Mouse (Mus musculus) midbrain, embryonic 11.5 days (tissue): ENCODE measurements at regions not wholly inside any gene's neighbourhood (a gene's known extent, or its start where the extent isn't known, plus 50 kb on each side); places are given as distances from the start of the nearest gene placed in this dataset.

ENCODE experiments used
- ATAC-seq: fragments of 200-750 bp; cut with Nextera tagmentation; 2 replicates; pipeline ENCODE4 v1.8.0; 2017; ENCODE audit warnings: moderate TSS enrichment, moderate library complexity; ENCODE audit not compliant: low FRiP score
- DNase-seq: peaks from one replicate; pipeline ENCODE4 v3.0.0; 2015; ENCODE audit warnings: low spot score; ENCODE audit errors: missing footprints
- H3K27ac ChIP-seq: fragments of 300-500 bp; sonication (generic); 2 replicates; pipeline ENCODE4 v1.5.1; 2014; ENCODE audit warnings: low read depth, low read length
- H3K27me3 ChIP-seq: fragments of 300-500 bp; sonication (generic); 2 replicates; pipeline ENCODE4 v1.6.1; 2014; ENCODE audit warnings: mild to moderate bottlenecking, low read length, moderate library complexity, mixed read lengths; ENCODE audit not compliant: control insufficient read depth, insufficient read depth
- H3K36me3 ChIP-seq: fragments of 300-500 bp; sonication (generic); 2 replicates; pipeline ENCODE4 v1.6.1; 2014; ENCODE audit warnings: mild to moderate bottlenecking, low read length, moderate library complexity, mixed read lengths; ENCODE audit not compliant: control insufficient read depth, insufficient read depth
- H3K4me1 ChIP-seq: fragments of 300-500 bp; sonication (generic); 2 replicates; pipeline ENCODE4 v1.6.1; 2014; ENCODE audit warnings: low read length; ENCODE audit not compliant: control insufficient read depth, insufficient read depth
- H3K4me2 ChIP-seq: fragments of 300-500 bp; sonication (generic); 2 replicates; pipeline ENCODE4 v1.6.1; 2014; ENCODE audit warnings: mild to moderate bottlenecking, moderate library complexity
- H3K4me3 ChIP-seq: fragments of 300-500 bp; sonication (generic); 2 replicates; pipeline ENCODE4 v1.5.1; 2014; ENCODE audit warnings: low read depth, low read length
- H3K9ac ChIP-seq: fragments of 300-500 bp; sonication (generic); 2 replicates; pipeline ENCODE4 v1.6.1; 2014; ENCODE audit warnings: low read length
- H3K9me3 ChIP-seq: fragments of 300-500 bp; sonication (generic); 2 replicates; pipeline ENCODE4 v1.6.1; 2016; ENCODE audit warnings: low read length; ENCODE audit not compliant: control insufficient read depth
- WGBS: fragments of 180-500 bp; shearing (Covaris S2); extraction: QIAGEN DNeasy Blood & Tissue Kit; methylation state at CpG from one replicate; pipeline ENCODE4 v1.1.7; 2014; 5-methylcytosine and 5-hydroxymethylcytosine counted together

- Histone ChIP-seq H3K9me3 (no peaks in the 10 kb centered on the region), H3K4me3 (no peak overlapping the region), H3K27ac (no peak overlapping the region), H3K9ac (no peak overlapping the region), H3K4me2 (no peak overlapping the region), H3K4me1 (no peaks in the 10 kb centered on the region), H3K36me3 (no peaks in the 10 kb centered on the region), H3K27me3 (no peaks in the 10 kb centered on the region)
- WGBS = 78% methylated on average over 13 of the region's 13 CpGs
- no peak for ATAC-seq
- peak; percentile 79 for DNase-seq
Observed at GRCm38 (mm10) chr10:68842023-68842735, 118.7 kb downstream of the Tmem26 start.

GRCm38 (mm10) chr10:68844066-68844465 is 120.6 kb downstream of the Tmem26 start:
- no peak overlapping the region for H3K4me2 ChIP-seq
- no peaks in the 10 kb centered on the region for H3K4me1 ChIP-seq
- ATAC-seq = no peak
- no peaks in the 10 kb centered on the region for H3K27me3 ChIP-seq
- no peak overlapping the region for H3K9ac ChIP-seq
- no peaks in the 10 kb centered on the region for H3K36me3 ChIP-seq
- peak; percentile 73 for DNase-seq
- H3K9me3 ChIP-seq = no peaks in the 10 kb centered on the region
- H3K27ac ChIP-seq = no peak overlapping the region
- WGBS = 89% methylated on average over 4 of the region's 4 CpGs
- no peak overlapping the region for H3K4me3 ChIP-seq

- H3K36me3 ChIP-seq = no peaks in the 10 kb centered on the region
- 88% methylated on average over 8 of the region's 8 CpGs for WGBS
- ATAC-seq = no peak
- no peaks in the 10 kb centered on the region for H3K4me1 ChIP-seq
- no peak overlapping the region for H3K9ac ChIP-seq
- H3K4me2 ChIP-seq = no peak overlapping the region
- DNase-seq = peak; percentile 72
- H3K27me3 ChIP-seq = no peaks in the 10 kb centered on the region
- H3K9me3 ChIP-seq = no peaks in the 10 kb centered on the region
- H3K4me3 ChIP-seq = no peak overlapping the region
- no peak overlapping the region for H3K27ac ChIP-seq
Observed at GRCm38 (mm10) chr10:68844596-68844995, 121.2 kb downstream of the Tmem26 start.

GRCm38 (mm10) chr10:68851153-68851552 is 127.7 kb downstream of the Tmem26 start:
- H3K27ac ChIP-seq = no peak overlapping the region
- H3K4me3 ChIP-seq = no peak overlapping the region
- no peaks in the 10 kb centered on the region; the same call in 1 of the 2 replicates for H3K4me1 ChIP-seq
- H3K9ac ChIP-seq = no peak overlapping the region
- no peaks in the 10 kb centered on the region for H3K9me3 ChIP-seq
- no peaks in the 10 kb centered on the region for H3K36me3 ChIP-seq
- ATAC-seq (no peak), DNase-seq (no peak)
- no peaks in the 10 kb centered on the region for H3K27me3 ChIP-seq
- 81% methylated on average over 3 of the region's 3 CpGs for WGBS
- no peak overlapping the region for H3K4me2 ChIP-seq

GRCm38 (mm10) chr10:68855934-68856891 is 132.8 kb downstream of the Tmem26 start:
- Histone ChIP-seq H3K9ac (no peak overlapping the region), H3K9me3 (no peaks in the 10 kb centered on the region), H3K27me3 (no peaks in the 10 kb centered on the region), H3K4me1 (no peaks in the 10 kb centered on the region; the same call in 1 of the 2 replicates), H3K4me2 (no peak overlapping the region), H3K36me3 (no peaks in the 10 kb centered on the region), H3K4me3 (no peak overlapping the region), H3K27ac (no peak overlapping the region)
- WGBS = 70% methylated on average over 13 of the region's 13 CpGs
- DNase-seq (peak; percentile 74), ATAC-seq (no peak)

- H3K4me2 ChIP-seq = no peak overlapping the region
- H3K9me3 ChIP-seq = no peaks in the 10 kb centered on the region
- H3K27ac ChIP-seq = no peak overlapping the region
- ATAC-seq (peak; percentile 27; the same call in 1 of the 2 replicates), DNase-seq (peak; percentile 82)
- peaks cover 6% of the 10 kb centered on the region; the same call in 1 of the 2 replicates for H3K4me1 ChIP-seq
- H3K4me3 ChIP-seq = no peak overlapping the region
- H3K27me3 ChIP-seq = no peaks in the 10 kb centered on the region
- 40% methylated on average over 8 of the region's 8 CpGs for WGBS
- no peak overlapping the region for H3K9ac ChIP-seq
- no peaks in the 10 kb centered on the region for H3K36me3 ChIP-seq
Observed at GRCm38 (mm10) chr10:68864606-68865378, 141.3 kb downstream of the Tmem26 start.

GRCm38 (mm10) chr10:68865776-68866175 is 142.3 kb downstream of the Tmem26 start:
- ATAC-seq = peak; percentile 62
- DNase-seq = peak; percentile 83
- Histone ChIP-seq H3K36me3 (no peaks in the 10 kb centered on the region), H3K4me2 (no peak overlapping the region), H3K4me1 (peaks cover 6% of the 10 kb centered on the region; the same call in 1 of the 2 replicates), H3K27ac (no peak overlapping the region), H3K4me3 (no peak overlapping the region), H3K9me3 (no peaks in the 10 kb centered on the region), H3K27me3 (no peaks in the 10 kb centered on the region), H3K9ac (no peak overlapping the region)
- 10% methylated on average over 5 of the region's 5 CpGs for WGBS

GRCm38 (mm10) chr10:68867361-68867760 is 143.9 kb downstream of the Tmem26 start:
- no peak overlapping the region for H3K9ac ChIP-seq
- 91% methylated on average over 1 of the region's 1 CpGs for WGBS
- ATAC-seq = no peak

More at GRCm38 (mm10) chr10:68867361-68867760, 143.9 kb downstream of the Tmem26 start:
- DNase-seq = peak; percentile 73
- H3K4me3 ChIP-seq = no peak overlapping the region
- H3K36me3 ChIP-seq = no peaks in the 10 kb centered on the region
- no peaks in the 10 kb centered on the region for H3K9me3 ChIP-seq
- H3K4me1 ChIP-seq = peaks cover 6% of the 10 kb centered on the region; the same call in 1 of the 2 replicates
- no peak overlapping the region for H3K27ac ChIP-seq
- no peaks in the 10 kb centered on the region for H3K27me3 ChIP-seq
- H3K4me2 ChIP-seq = no peak overlapping the region
